Mouse (Mus musculus) thymus, adult 2 months (tissue): Measurements from ENCODE around the gene Elf1.

Experiments used
- CTCF ChIP-seq: fragments of 200-500 bp; IDR thresholded peaks from 2 replicates; pipeline ENCODE4 v1.5.1; 2012; ENCODE audit warnings: mild to moderate bottlenecking, control low read depth, low read length, moderate library complexity, borderline replicate concordance; ENCODE audit not compliant: control insufficient read depth, poor library complexity, insufficient read depth; ENCODE audit errors: extremely low read depth
- POLR2A ChIP-seq: fragments of 200-500 bp; IDR thresholded peaks from 2 replicates; pipeline ENCODE4 v1.6.1; 2012; ENCODE audit warnings: mild to moderate bottlenecking, low read length, control low read depth, moderate library complexity; ENCODE audit not compliant: control insufficient read depth, poor library complexity, insufficient read depth; ENCODE audit errors: extremely low read depth

DNA sequence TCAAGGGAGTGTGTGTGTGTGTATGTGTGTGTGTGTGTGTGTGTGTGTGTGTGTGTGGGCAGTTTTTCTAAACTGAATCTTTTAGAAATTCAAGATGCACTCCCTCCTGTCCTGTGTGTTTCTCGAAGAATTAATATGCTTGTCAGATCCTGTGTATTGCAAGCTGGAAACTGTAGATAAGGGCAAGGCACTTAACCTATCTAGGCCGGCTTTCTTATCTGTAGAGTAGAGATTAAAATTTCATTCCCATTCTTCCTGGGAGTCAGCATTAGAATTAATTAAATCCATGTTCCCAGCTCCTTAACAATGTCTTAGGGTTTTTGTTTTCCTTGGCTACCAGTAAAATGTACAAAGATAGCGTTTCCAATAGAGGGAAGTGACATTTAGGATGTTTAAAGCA is 140.1 kb downstream of the Elf1 start:
- no peak for TF ChIP-seq CTCF
- TF ChIP-seq POLR2A, result no peak
